Mouse (Mus musculus): ENCODE results near the gene Aurkc.
"Not testable (repeated sequence)": the region's sequence is repeated elsewhere in the genome, so short reads cannot be mapped to it uniquely, and the experiment has no call there.

Gene Aurkc

DNA sequence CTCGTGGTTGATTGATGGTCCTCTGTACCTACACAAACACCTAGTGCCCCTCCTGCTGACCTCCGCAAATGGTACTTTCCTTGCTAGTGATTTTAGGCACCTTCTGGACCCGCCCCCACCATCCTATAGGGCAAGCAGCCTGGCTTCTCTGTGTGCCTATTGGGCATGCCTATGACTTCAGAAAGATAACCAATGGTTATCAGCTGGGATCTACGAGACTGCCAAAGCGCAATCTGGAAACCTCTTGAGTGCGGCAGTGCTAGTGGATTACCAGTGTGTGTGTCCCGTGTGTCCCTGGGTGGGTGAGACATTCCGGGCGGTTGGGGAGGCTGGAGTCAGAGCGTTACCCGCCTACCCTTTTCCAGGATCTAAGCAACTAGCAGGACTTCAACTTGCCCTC, at the start of gene Aurkc:
Gene Aurkc (plus strand): TSS at position 50 of the 400 bp plus-strand sequence.
- DNase-seq (ENCODE audit: low spot score) = not testable (repeated sequence)

DNA sequence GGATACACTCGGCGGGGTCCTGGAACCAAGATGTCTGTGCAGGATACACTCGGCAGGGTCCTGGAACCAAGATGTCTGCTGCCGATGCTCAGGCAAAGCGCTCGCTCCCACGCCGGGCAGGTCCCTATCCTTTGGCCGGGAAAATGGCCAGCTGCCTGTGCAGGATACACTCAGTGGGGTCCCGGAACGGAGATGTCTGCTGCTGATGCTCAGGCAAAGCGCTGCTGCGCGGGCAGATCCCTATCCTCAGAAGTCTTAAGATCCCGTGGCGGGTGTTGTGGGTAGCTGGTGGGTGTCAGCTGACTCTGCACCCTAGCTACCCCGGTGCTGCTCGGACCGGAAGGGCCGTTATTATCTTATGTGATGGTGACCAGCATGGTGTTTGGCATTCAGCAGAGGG, 47.0 kb upstream of the Aurkc start:
- not testable (repeated sequence) for DNase-seq (ENCODE audit: low spot score)

DNA sequence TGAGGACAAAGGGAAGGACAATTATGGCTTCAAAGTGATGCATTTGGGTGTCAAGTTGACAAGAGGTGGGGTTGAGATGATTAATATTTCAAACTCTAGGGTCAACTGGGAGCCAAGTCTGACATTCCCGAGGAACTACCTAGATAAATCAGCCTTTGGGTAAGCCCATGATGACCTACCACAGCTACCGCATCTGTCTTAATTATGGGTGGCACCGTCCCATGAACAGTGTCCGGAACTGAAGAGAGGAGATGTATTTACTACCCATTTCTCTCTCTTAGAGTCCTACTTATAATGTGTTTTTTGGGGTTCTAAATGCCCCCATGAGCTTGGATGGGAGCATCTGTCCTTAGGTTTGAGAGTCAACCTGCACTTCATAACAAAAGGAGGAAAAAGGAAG, 38.5 kb upstream of the Aurkc start:
- DNase-seq (ENCODE audit: low spot score) = no peak

GRCm38 (mm10) chr7:6958574-6958973, 36.5 kb upstream of the Aurkc start:
- no peak for DNase-seq (ENCODE audit: low spot score)

- DNase-seq (ENCODE audit: low spot score) = no peak
These were observed 21.5 kb upstream of the Aurkc start for GRCm38 (mm10) chr7:6973566-6973965.

GRCm38 (mm10) chr7:6976890-6977289, 18.2 kb upstream of the Aurkc start:
- DNase-seq (ENCODE audit: low spot score) = no peak

GRCm38 (mm10) chr7:6998914-6999313, 3.8 kb downstream of the Aurkc start:
- not testable (repeated sequence) for DNase-seq (ENCODE audit: low spot score)

DNA sequence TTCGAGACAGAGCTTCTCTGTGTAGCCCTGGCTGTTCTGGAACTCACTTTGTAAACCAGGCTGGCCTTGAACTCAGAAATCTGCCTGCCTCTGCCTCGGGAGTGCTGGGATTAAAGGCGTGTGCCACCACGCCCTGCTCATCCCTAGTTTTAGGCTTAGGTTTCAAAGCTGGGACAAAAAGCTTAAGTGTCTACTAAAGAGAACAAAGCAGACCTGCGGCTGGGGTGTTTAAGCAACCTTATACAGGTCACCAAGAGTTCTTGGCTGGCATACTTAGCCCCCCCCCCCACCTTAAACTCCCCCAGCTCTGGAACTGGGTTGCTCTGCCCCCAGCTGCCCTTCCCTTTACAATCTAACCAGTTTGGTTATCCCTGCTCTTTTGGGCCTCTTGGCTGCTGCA, 10.3 kb downstream of the Aurkc start:
- not testable (repeated sequence) for DNase-seq (ENCODE audit: low spot score)

GRCm38 (mm10) chr7:7027445-7027844, 32.3 kb downstream of the Aurkc start:
- no peak for DNase-seq (ENCODE audit: low spot score)

DNA sequence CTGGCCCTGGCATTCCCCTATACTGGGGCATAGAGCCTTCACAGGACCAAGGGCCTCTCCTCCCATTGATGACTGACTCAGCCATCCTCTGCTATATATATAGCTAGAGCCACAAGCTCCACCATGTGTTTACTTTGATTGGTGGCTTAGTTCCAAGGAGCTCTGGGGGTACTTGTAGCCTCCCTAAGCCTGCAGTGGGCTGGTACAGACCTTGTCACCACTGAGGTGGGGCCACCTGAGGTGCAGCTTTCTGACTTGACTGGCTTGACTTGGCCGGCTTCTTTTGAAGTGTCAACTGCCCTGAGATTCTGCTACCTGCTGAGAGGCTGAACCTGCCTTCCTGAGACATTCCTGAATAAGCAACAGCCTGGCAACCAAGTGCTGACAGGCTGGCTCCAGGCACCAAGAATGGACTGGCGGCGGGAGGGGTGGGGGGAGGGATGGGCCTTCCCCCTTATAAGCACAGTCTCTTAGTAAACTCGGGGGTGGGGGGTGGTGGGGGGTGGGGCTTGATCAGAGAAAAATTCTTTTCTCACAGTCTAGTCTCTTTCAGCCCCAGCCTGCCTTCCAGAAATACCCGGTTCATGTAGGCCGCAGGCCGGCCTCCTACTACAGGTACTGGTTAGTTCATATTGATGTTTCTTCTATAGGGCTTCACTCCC, 54.7 kb downstream of the Aurkc start:
- not testable (repeated sequence) for DNase-seq (ENCODE audit: low spot score)

All from spleen, adult 12 weeks (tissue).